Mouse (Mus musculus): ENCODE results near the gene Il9r. TPM values are rescaled to one million over a fixed set of nuclear protein-coding genes. Genes with fewer than 3 reads are reported as not detected.

Il9r gene
- total RNA-seq (2014; rRNA removed) (0.33 TPM in 1 of 2 replicates, not detected in the other), polyA plus RNA-seq (2015; fragmentation: Nextera tagmentation; extraction: Ambion mirVana) (0.04 TPM in 1 of 2 replicates, not detected in the other)

DNA sequence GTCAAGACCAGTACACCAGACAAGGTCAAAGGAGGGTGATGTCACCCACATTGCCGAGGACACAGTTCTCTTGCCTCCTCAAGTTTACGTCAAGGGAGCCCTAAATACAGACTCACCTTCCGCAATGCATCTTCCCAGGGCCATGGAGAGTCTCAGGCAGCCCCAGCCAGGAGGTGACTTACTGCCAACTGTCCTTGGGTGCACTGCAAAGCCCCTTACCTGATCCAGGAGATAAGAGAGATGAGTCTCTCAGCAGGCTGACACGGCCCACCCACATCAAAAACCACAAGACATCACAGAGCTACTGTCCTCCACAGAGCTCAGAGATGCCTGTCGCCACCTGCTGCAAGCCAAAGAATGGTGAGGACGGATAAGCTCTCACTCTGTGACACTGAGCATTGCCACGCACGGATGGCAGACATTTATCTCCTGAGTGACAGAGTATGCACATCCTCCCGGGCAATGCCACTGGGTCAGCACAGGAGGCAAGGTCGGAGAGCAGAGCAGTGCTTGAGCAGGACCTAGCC lies at the start of gene Il9r:
Gene Il9r, minus strand, starts transcription at position 205 of the 527 bp plus-strand sequence.
- DNase-seq (ENCODE audit: low spot score) (no peak), ATAC-seq (ENCODE audit: low FRiP score) (no peak)
- no peak within 1 kb of the TSS for H3K4me3 ChIP-seq (ENCODE audit: low read depth, low read length)
- 74% methylated on average over 10 of the region's 10 CpGs for WGBS
- H3K9ac ChIP-seq (replicated peaks; ENCODE audit: low read length, poor library complexity, severe bottlenecking), result no peak within 1 kb of the TSS
- 0 out of 2 replicates have a peak, but pooled peaks have one; percentile 8 for TF ChIP-seq CTCF (IDR thresholded peaks at IDR 0.05)
- no peaks in the 10 kb centered on the region for H3K9me3 ChIP-seq (ENCODE audit: low read length)
- no peaks in the 10 kb centered on the region for H3K27me3 ChIP-seq (ENCODE audit: insufficient read depth, low read length)
- H3K4me1 ChIP-seq (ENCODE audit: insufficient read depth, low read length), result no peaks in the 10 kb centered on the region; the same call in 1 of the 2 replicates
- no peak within 1 kb of the TSS for H3K27ac ChIP-seq (ENCODE audit: low read depth, low read length)
- no peak within 1 kb of the TSS for H3K4me2 ChIP-seq (ENCODE audit: low read depth, low read length, poor library complexity, severe bottlenecking)
- no peaks in the 10 kb centered on the region for H3K36me3 ChIP-seq (ENCODE audit: insufficient read depth, low read length)

DNA sequence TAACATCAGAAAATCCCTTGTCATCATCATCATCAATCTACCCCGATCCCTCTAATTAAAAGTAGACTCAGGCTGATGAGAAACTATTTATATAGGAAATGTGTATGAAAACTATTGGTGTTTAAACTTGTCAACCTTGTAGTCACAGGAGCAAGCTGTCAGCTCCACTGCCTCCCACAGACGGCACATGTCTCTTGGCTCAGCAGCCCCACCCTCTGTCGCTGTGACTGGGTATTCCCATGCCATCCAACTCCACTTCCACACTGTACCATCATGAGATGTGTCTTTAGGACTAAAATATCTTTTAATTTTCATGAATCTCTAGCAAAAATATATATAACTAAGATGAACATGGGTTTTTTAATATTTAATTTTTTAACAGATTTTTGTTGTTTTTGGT lies 48.3 kb upstream of the Il9r start:
- Histone ChIP-seq H3K4me1 (ENCODE audit: insufficient read depth, low read length) (no peaks in the 10 kb centered on the region), H3K4me2 (ENCODE audit: low read depth, low read length, poor library complexity, severe bottlenecking) (no peak overlapping the region), H3K27ac (ENCODE audit: low read depth, low read length) (no peak overlapping the region), H3K9ac (replicated peaks; ENCODE audit: low read length, poor library complexity, severe bottlenecking) (no peak overlapping the region), H3K36me3 (ENCODE audit: insufficient read depth, low read length) (peaks cover 34% of the 10 kb centered on the region), H3K4me3 (ENCODE audit: low read depth, low read length) (no peak overlapping the region), H3K9me3 (ENCODE audit: low read length) (no peaks in the 10 kb centered on the region), H3K27me3 (ENCODE audit: insufficient read depth, low read length) (no peaks in the 10 kb centered on the region)
- 81% methylated on average over 3 of the region's 3 CpGs for WGBS
- no peak for TF ChIP-seq CTCF (IDR thresholded peaks at IDR 0.05)
- DNase-seq (ENCODE audit: low spot score), result no peak
- no peak for ATAC-seq (ENCODE audit: low FRiP score)

DNA sequence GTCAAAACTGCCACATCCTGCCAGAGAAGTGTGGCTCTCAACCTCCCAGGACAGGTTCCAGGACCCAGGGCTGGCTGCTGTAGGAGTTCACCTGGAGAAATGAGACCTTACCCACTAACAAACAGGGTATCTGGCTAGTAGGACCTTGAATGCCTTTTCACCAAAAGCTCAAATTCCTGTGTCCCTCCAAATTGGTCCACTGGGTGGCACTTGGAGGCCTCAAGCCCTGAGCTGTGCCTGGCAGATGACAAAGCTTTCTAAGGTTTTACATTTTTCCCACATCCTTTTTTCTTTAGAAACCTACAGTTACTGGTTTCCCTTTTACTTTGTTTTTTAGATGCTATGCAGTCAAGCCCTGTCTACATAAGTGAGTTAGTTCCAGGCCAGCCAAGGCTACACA lies 47.0 kb upstream of the Il9r start:
- peaks cover 43% of the 10 kb centered on the region for H3K36me3 ChIP-seq (ENCODE audit: insufficient read depth, low read length)
- no peaks in the 10 kb centered on the region for H3K4me1 ChIP-seq (ENCODE audit: insufficient read depth, low read length)
- no peak overlapping the region for H3K9ac ChIP-seq (replicated peaks; ENCODE audit: low read length, poor library complexity, severe bottlenecking)
- no peak for ATAC-seq (ENCODE audit: low FRiP score)
- H3K9me3 ChIP-seq (ENCODE audit: low read length), result no peaks in the 10 kb centered on the region
- no peak overlapping the region for H3K4me2 ChIP-seq (ENCODE audit: low read depth, low read length, poor library complexity, severe bottlenecking)
- H3K27ac ChIP-seq (ENCODE audit: low read depth, low read length), result no peak overlapping the region
- H3K27me3 ChIP-seq (ENCODE audit: insufficient read depth, low read length), result no peaks in the 10 kb centered on the region
- DNase-seq (ENCODE audit: low spot score), result no peak
- TF ChIP-seq CTCF (IDR thresholded peaks at IDR 0.05), result peak; percentile 62
- no peak overlapping the region for H3K4me3 ChIP-seq (ENCODE audit: low read depth, low read length)

DNA sequence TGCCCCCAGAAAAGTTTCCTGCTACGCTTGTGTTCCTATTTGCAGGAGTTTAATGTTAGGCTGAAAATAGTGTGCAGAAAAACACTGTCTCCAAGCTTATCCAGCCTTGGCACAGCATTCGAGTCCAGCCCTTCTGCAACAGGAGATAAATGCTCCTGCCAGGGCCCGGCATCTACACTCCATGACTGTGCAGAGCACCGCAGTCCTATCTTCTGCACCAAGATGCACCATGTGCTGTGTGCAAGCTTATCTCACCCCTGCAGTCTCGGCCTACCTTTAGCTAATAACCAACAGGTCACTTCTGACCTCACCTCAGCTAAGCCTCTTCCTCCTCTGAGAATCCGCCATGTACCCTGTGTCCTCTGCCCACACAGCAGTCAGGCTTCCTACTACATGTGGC lies 45.5 kb upstream of the Il9r start:
- no peaks in the 10 kb centered on the region for H3K4me1 ChIP-seq (ENCODE audit: insufficient read depth, low read length)
- H3K4me3 ChIP-seq (ENCODE audit: low read depth, low read length), result no peak overlapping the region
- 99% methylated on average over 6 of the region's 6 CpGs for WGBS
- H3K9ac ChIP-seq (replicated peaks; ENCODE audit: low read length, poor library complexity, severe bottlenecking), result no peak overlapping the region
- TF ChIP-seq CTCF (IDR thresholded peaks at IDR 0.05), result no peak
- no peak overlapping the region for H3K4me2 ChIP-seq (ENCODE audit: low read depth, low read length, poor library complexity, severe bottlenecking)
- peaks cover 51% of the 10 kb centered on the region for H3K36me3 ChIP-seq (ENCODE audit: insufficient read depth, low read length)
- no peak for DNase-seq (ENCODE audit: low spot score)
- ATAC-seq (ENCODE audit: low FRiP score), result no peak
- no peaks in the 10 kb centered on the region for H3K27me3 ChIP-seq (ENCODE audit: insufficient read depth, low read length)
- H3K9me3 ChIP-seq (ENCODE audit: low read length), result no peaks in the 10 kb centered on the region
- no peak overlapping the region for H3K27ac ChIP-seq (ENCODE audit: low read depth, low read length)

DNA sequence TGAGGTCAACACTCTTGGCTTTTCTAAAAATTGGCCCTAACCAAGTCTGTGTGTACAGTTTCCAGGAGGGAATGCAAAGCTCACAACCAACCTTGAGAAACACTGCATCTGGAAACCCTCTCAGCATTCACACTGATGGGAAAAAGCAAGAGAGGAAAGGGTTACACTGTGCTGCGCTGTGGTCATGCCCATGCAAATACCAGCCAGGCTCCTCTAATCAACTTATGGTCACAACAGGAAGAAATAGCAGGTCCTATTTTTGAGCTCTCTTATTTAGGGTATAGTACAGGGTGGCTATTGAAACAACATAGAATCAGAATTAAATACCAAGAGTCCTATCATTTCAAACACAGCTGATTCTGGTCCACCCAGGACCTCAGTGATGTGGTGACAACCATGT lies 44.5 kb upstream of the Il9r start:
- no peak overlapping the region for H3K4me3 ChIP-seq (ENCODE audit: low read depth, low read length)
- 95% methylated on average over 1 of the region's 1 CpGs for WGBS
- ATAC-seq (ENCODE audit: low FRiP score), result no peak

DNA sequence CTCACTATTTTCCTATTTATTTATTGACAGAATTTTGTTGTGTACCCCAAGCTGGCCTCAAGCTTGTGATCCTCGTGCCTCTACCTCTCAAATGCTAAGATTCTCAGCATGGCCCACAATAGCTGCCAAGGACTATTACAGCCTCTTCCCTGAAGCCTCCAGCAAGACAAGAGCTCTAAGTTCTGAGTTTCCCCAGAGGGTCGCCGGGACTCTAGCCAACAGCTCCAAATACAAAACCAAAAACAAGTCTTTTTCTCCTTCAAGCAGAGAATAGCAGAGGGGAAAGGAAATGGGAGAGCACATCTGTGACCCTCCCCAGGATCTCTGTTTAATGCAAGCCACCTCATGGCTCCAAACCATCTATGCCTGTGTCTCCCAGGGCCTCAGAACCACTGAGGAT lies 44.0 kb upstream of the Il9r start:
- no peaks in the 10 kb centered on the region for H3K4me1 ChIP-seq (ENCODE audit: insufficient read depth, low read length)
- H3K27ac ChIP-seq (ENCODE audit: low read depth, low read length), result no peak overlapping the region
- H3K4me3 ChIP-seq (ENCODE audit: low read depth, low read length), result no peak overlapping the region
- no peak for ATAC-seq (ENCODE audit: low FRiP score)
- no peak overlapping the region for H3K4me2 ChIP-seq (ENCODE audit: low read depth, low read length, poor library complexity, severe bottlenecking)
- WGBS, result 82% methylated on average over 3 of the region's 3 CpGs
- H3K9ac ChIP-seq (replicated peaks; ENCODE audit: low read length, poor library complexity, severe bottlenecking), result no peak overlapping the region
- no peak for DNase-seq (ENCODE audit: low spot score)
- H3K36me3 ChIP-seq (ENCODE audit: insufficient read depth, low read length), result peaks cover 51% of the 10 kb centered on the region
- no peaks in the 10 kb centered on the region for H3K27me3 ChIP-seq (ENCODE audit: insufficient read depth, low read length)
- TF ChIP-seq CTCF (IDR thresholded peaks at IDR 0.05), result no peak
- no peaks in the 10 kb centered on the region for H3K9me3 ChIP-seq (ENCODE audit: low read length)

More for the DNA sequence above, 44.5 kb upstream of the Il9r start:
- Histone ChIP-seq H3K4me1 (ENCODE audit: insufficient read depth, low read length) (no peaks in the 10 kb centered on the region), H3K4me2 (ENCODE audit: low read depth, low read length, poor library complexity, severe bottlenecking) (no peak overlapping the region), H3K9ac (replicated peaks; ENCODE audit: low read length, poor library complexity, severe bottlenecking) (no peak overlapping the region), H3K9me3 (ENCODE audit: low read length) (no peaks in the 10 kb centered on the region), H3K36me3 (ENCODE audit: insufficient read depth, low read length) (peaks cover 52% of the 10 kb centered on the region), H3K27ac (ENCODE audit: low read depth, low read length) (no peak overlapping the region), H3K27me3 (ENCODE audit: insufficient read depth, low read length) (no peaks in the 10 kb centered on the region)
- DNase-seq (ENCODE audit: low spot score), result no peak
- TF ChIP-seq CTCF (IDR thresholded peaks at IDR 0.05), result no peak

Measured in midbrain, postnatal 0 days (tissue).